Mouse (Mus musculus) heart, embryonic 12.5 days (tissue): ENCODE measurements around the gene Ehhadh. TPM values are rescaled to one million over a fixed set of nuclear protein-coding genes. Genes with fewer than 3 reads are reported as not detected.

Experiments used
- ATAC-seq: fragments of 200-750 bp; cut with Nextera tagmentation; 2 replicates; pipeline ENCODE4 v1.8.0; 2017; ENCODE audit warnings: moderate TSS enrichment, moderate library complexity; ENCODE audit not compliant: insufficient number of reproducible peaks, low FRiP score
- H3K27ac ChIP-seq: fragments of 300-500 bp; sonication (generic); 2 replicates; pipeline ENCODE4 v1.5.1; 2016; ENCODE audit warnings: mild to moderate bottlenecking, moderate library complexity; ENCODE audit not compliant: poor library complexity, severe bottlenecking
- H3K27me3 ChIP-seq: fragments of 300-500 bp; sonication (generic); replicated peaks from 2 replicates; pipeline ENCODE4 v1.6.1; 2016; ENCODE audit warnings: mild to moderate bottlenecking, moderate library complexity
- H3K36me3 ChIP-seq: fragments of 300-500 bp; sonication (generic); 2 replicates; pipeline ENCODE4 v1.6.1; 2016; ENCODE audit warnings: mild to moderate bottlenecking, moderate library complexity
- H3K4me1 ChIP-seq: fragments of 300-500 bp; sonication (generic); replicated peaks from 2 replicates; pipeline ENCODE4 v1.6.1; 2016; ENCODE audit warnings: mild to moderate bottlenecking
- H3K4me2 ChIP-seq: fragments of 300-500 bp; sonication (generic); 2 replicates; pipeline ENCODE4 v1.6.1; 2016; ENCODE audit warnings: mild to moderate bottlenecking, moderate library complexity
- H3K4me3 ChIP-seq: fragments of 300-500 bp; sonication (generic); 2 replicates; pipeline ENCODE4 v1.5.1; 2016; ENCODE audit warnings: mild to moderate bottlenecking
- H3K9ac ChIP-seq: fragments of 300-500 bp; sonication (generic); 2 replicates; pipeline ENCODE4 v1.6.1; 2016; ENCODE audit warnings: mild to moderate bottlenecking, moderate library complexity
- H3K9me3 ChIP-seq: fragments of 300-500 bp; sonication (generic); replicated peaks from 2 replicates; pipeline ENCODE4 v1.6.1; 2016; ENCODE audit warnings: mild to moderate bottlenecking, moderate library complexity
- WGBS: fragments of 180-500 bp; shearing (Covaris S2); methylation state at CpG from one replicate; pipeline ENCODE4 v1.1.7; 2016; 5-methylcytosine and 5-hydroxymethylcytosine counted together
- polyA plus RNA-seq: library from polyadenylated mRNA; unstranded; fragments of >200 nt; fragmentation: Nextera tagmentation; extraction: Ambion mirVana; gene quantifications from 2 replicates; pipeline ENCODE4 v1.2.1, GENCODE M21; 2016

The Ehhadh gene
- polyA plus RNA-seq, 1 experiment from 2014 or later = 3.0 TPM

GRCm38 (mm10) chr16:21735638-21736037, 52.0 kb downstream of the Ehhadh start:
- Histone ChIP-seq H3K4me1 (no peaks in the 10 kb centered on the region), H3K9me3 (peaks cover 5% of the 10 kb centered on the region; the same call in 1 of the 2 replicates), H3K4me3 (no peak overlapping the region), H3K36me3 (no peaks in the 10 kb centered on the region), H3K27ac (no peak overlapping the region), H3K9ac (no peak overlapping the region), H3K27me3 (0 out of 2 replicates have a peak, but pooled peaks cover 8% of the 10 kb centered on the region), H3K4me2 (no peak overlapping the region)
- ATAC-seq = no peak
- 75% methylated on average over 1 of the region's 1 CpGs for WGBS

GRCm38 (mm10) chr16:21727897-21728364, 59.7 kb downstream of the Ehhadh start:
- no peaks in the 10 kb centered on the region for H3K9me3 ChIP-seq
- no peak for ATAC-seq
- no peaks in the 10 kb centered on the region for H3K36me3 ChIP-seq
- peak overlapping the region; percentile 33 for H3K4me3 ChIP-seq
- H3K27ac ChIP-seq = no peak overlapping the region
- peak overlapping the region; percentile 56 for H3K4me2 ChIP-seq
- 0 out of 2 replicates have a peak, but pooled peaks cover 8% of the 10 kb centered on the region for H3K27me3 ChIP-seq
- H3K4me1 ChIP-seq = no peaks in the 10 kb centered on the region
- WGBS = 47% methylated on average over 10 of the region's 10 CpGs
- no peak overlapping the region for H3K9ac ChIP-seq

GRCm38 (mm10) chr16:21727421-21727820, 60.2 kb downstream of the Ehhadh start:
- ATAC-seq = no peak
- Histone ChIP-seq H3K4me1 (no peaks in the 10 kb centered on the region), H3K4me3 (no peak overlapping the region), H3K36me3 (no peaks in the 10 kb centered on the region), H3K9ac (no peak overlapping the region), H3K27me3 (0 out of 2 replicates have a peak, but pooled peaks cover 8% of the 10 kb centered on the region), H3K9me3 (no peaks in the 10 kb centered on the region), H3K27ac (no peak overlapping the region), H3K4me2 (no peak overlapping the region)
- WGBS = 87% methylated on average over 3 of the region's 3 CpGs

- ATAC-seq = no peak
- H3K9ac ChIP-seq = no peak overlapping the region
- H3K36me3 ChIP-seq = no peaks in the 10 kb centered on the region
- H3K4me1 ChIP-seq = no peaks in the 10 kb centered on the region
- no peak overlapping the region for H3K27ac ChIP-seq
- WGBS = 86% methylated on average over 1 of the region's 1 CpGs
- no peak overlapping the region for H3K4me2 ChIP-seq
- no peaks in the 10 kb centered on the region for H3K27me3 ChIP-seq
- H3K4me3 ChIP-seq = no peak overlapping the region
- H3K9me3 ChIP-seq = no peaks in the 10 kb centered on the region
Observed at GRCm38 (mm10) chr16:21724261-21724660, 63.3 kb downstream of the Ehhadh start.

GRCm38 (mm10) chr16:21719770-21720169, 67.8 kb downstream of the Ehhadh start:
- H3K27ac ChIP-seq = no peak overlapping the region
- H3K27me3 ChIP-seq = no peaks in the 10 kb centered on the region
- H3K4me1 ChIP-seq = no peaks in the 10 kb centered on the region
- no peak for ATAC-seq
- H3K9ac ChIP-seq = no peak overlapping the region
- no peak overlapping the region for H3K4me3 ChIP-seq
- H3K36me3 ChIP-seq = no peaks in the 10 kb centered on the region
- H3K4me2 ChIP-seq = no peak overlapping the region
- H3K9me3 ChIP-seq = no peaks in the 10 kb centered on the region
- WGBS = 80% methylated on average over 7 of the region's 7 CpGs

GRCm38 (mm10) chr16:21714516-21714915, 73.1 kb downstream of the Ehhadh start:
- no peaks in the 10 kb centered on the region; the same call in 1 of the 2 replicates for H3K4me1 ChIP-seq
- no peaks in the 10 kb centered on the region for H3K9me3 ChIP-seq
- no peak overlapping the region for H3K4me2 ChIP-seq
- H3K4me3 ChIP-seq = no peak overlapping the region
- no peak overlapping the region for H3K27ac ChIP-seq
- WGBS = 72% methylated on average over 10 of the region's 10 CpGs
- H3K9ac ChIP-seq = no peak overlapping the region
- no peaks in the 10 kb centered on the region for H3K36me3 ChIP-seq
- no peak for ATAC-seq
- H3K27me3 ChIP-seq = no peaks in the 10 kb centered on the region

Other genes starting within 250 kb of the Ehhadh start
- gene 2510009E07Rik, start 93.1 kb downstream of the Ehhadh start, polyA plus RNA-seq = 26.7 and 26.8 TPM in 2 replicates
- gene Map3k13, start 6.5 kb upstream of the Ehhadh start, polyA plus RNA-seq = 0.84 and 0.91 TPM in 2 replicates
- gene Tmem41a, start 159.7 kb upstream of the Ehhadh start, polyA plus RNA-seq = 37.6 and 37.8 TPM in 2 replicates
- gene Liph, start 207.9 kb upstream of the Ehhadh start, polyA plus RNA-seq = 0.18 and 0.27 TPM in 2 replicates
- 36.8 and 37.2 TPM in 2 replicates for gene Senp2, start 221.7 kb upstream of the Ehhadh start, polyA plus RNA-seq